Mouse (Mus musculus) CH12.LX (cell line): ENCODE data around the gene Hist1h4f. TPM values are rescaled to one million over a fixed set of nuclear protein-coding genes. Genes with fewer than 3 reads are reported as not detected.

Source experiments
- DNase-seq: peaks from one replicate; pipeline ENCODE4 v3.0.0-alpha.2; 2013; ENCODE audit errors: extremely low read depth
- H3K27ac ChIP-seq: 2 replicates; pipeline ENCODE4 v1.5.1; 2012; ENCODE audit warnings: low read depth, mild to moderate bottlenecking, control low read depth, moderate library complexity; ENCODE audit not compliant: insufficient read depth
- H3K27me3 ChIP-seq: replicated peaks from 2 replicates; pipeline ENCODE3; 2012; ENCODE audit warnings: inconsistent platforms
- H3K36me3 ChIP-seq, 2 experiments: replicated peaks in 1 of 2; 2 replicates each; pipeline versions ENCODE3 to v1.6.1; 2012; ENCODE audit warnings: inconsistent platforms in 1 of 2, low read length in 1 of 2, mild to moderate bottlenecking in 1 of 2, mixed read lengths in 1 of 2, moderate library complexity in 1 of 2; ENCODE audit not compliant: control insufficient read depth in 1 of 2, insufficient read depth in 1 of 2
- H3K4me1 ChIP-seq, 2 experiments: 2 replicates each; pipeline ENCODE4 v1.6.1; 2012; ENCODE audit warnings: inconsistent platforms in 1 of 2, moderate library complexity in 1 of 2; ENCODE audit not compliant: insufficient read depth in 2 of 2, control insufficient read depth in 1 of 2
- H3K4me2 ChIP-seq: 2 replicates; pipeline ENCODE4 v1.6.1; 2012; ENCODE audit warnings: low read depth, mild to moderate bottlenecking, control low read depth; ENCODE audit not compliant: poor library complexity, insufficient read depth, severe bottlenecking
- H3K4me3 ChIP-seq, 3 experiments: fragments of 150-350 bp in 1 of 3; sonication (generic) in 1 of 3; replicated peaks in 1 of 3; 2 replicates each; pipeline versions ENCODE3 to v1.5.1; 2011 to 2012; ENCODE audit warnings: low read depth in 2 of 3, low read length in 2 of 3, mild to moderate bottlenecking in 2 of 3, moderate library complexity in 2 of 3, control low read depth in 1 of 3, improper control_type of control experiment in 1 of 3, inconsistent platforms in 1 of 3, mixed read lengths in 1 of 3; ENCODE audit not compliant: poor library complexity in 1 of 3
- H3K79me2 ChIP-seq: replicated peaks from 2 replicates; pipeline ENCODE4 v1.6.1; 2012; ENCODE audit warnings: mild to moderate bottlenecking, moderate library complexity; ENCODE audit not compliant: control insufficient read depth, poor library complexity, insufficient read depth, severe bottlenecking; ENCODE audit errors: extremely low read depth
- H3K9ac ChIP-seq: 2 replicates; pipeline ENCODE4 v1.6.1; 2012; ENCODE audit warnings: low read depth, mild to moderate bottlenecking, control low read depth, moderate library complexity; ENCODE audit not compliant: insufficient read depth
- H3K9me3 ChIP-seq: replicated peaks from 2 replicates; pipeline ENCODE3; 2012; ENCODE audit warnings: low read length, inconsistent platforms, mixed read lengths
- CHD1 ChIP-seq: IDR thresholded peaks from 2 replicates; pipeline ENCODE4 v1.6.1; 2012; ENCODE audit warnings: low read depth, low read length, improper control_type of control experiment, inconsistent platforms
- E2F4 ChIP-seq: IDR thresholded peaks from 2 replicates; pipeline ENCODE4 v1.6.1; 2011; ENCODE audit warnings: low read depth, low read length, improper control_type of control experiment; ENCODE audit not compliant: insufficient replicate concordance
- ELF1 ChIP-seq: IDR thresholded peaks from 2 replicates; pipeline ENCODE4 v1.6.1; 2014; ENCODE audit warnings: low read depth, mild to moderate bottlenecking, inconsistent platforms, low read length, improper control_type of control experiment
- EP300 ChIP-seq: IDR thresholded peaks from 2 replicates; pipeline ENCODE4 v1.6.1; 2011; ENCODE audit warnings: low read length, improper control_type of control experiment
- HCFC1 ChIP-seq: IDR thresholded peaks from 2 replicates; pipeline ENCODE4 v1.6.1; 2012; ENCODE audit warnings: low read depth, mild to moderate bottlenecking, inconsistent platforms, low read length, improper control_type of control experiment
- JUND ChIP-seq: conservative IDR thresholded peaks from 2 replicates; pipeline ENCODE4 v1.6.1; 2011; ENCODE audit warnings: low read depth, low read length, improper control_type of control experiment
- KAT2A ChIP-seq: IDR thresholded peaks from 2 replicates; pipeline ENCODE4 v1.6.1; 2012; ENCODE audit warnings: low read length, improper control_type of control experiment, inconsistent platforms; ENCODE audit not compliant: insufficient replicate concordance
- MAFK ChIP-seq: IDR thresholded peaks from 2 replicates; pipeline ENCODE4 v1.6.1; 2011; ENCODE audit warnings: low read length, improper control_type of control experiment; ENCODE audit not compliant: insufficient replicate concordance
- MAX ChIP-seq: IDR thresholded peaks from 2 replicates; pipeline ENCODE4 v1.6.1; 2011; ENCODE audit warnings: low read length, improper control_type of control experiment
- MXI1 ChIP-seq: IDR thresholded peaks from 2 replicates; pipeline ENCODE4 v1.6.1; 2011; ENCODE audit warnings: mild to moderate bottlenecking, low read depth, low read length, improper control_type of control experiment
- MYC ChIP-seq: IDR thresholded peaks from 2 replicates; pipeline ENCODE4 v1.6.1; 2011; ENCODE audit warnings: low read depth, mild to moderate bottlenecking, improper control_type of control experiment, low read length
- NRF1 ChIP-seq: IDR thresholded peaks from 2 replicates; pipeline ENCODE4 v1.6.1; 2014; ENCODE audit warnings: low read depth, mild to moderate bottlenecking, inconsistent platforms, low read length, improper control_type of control experiment, moderate library complexity
- POLR2A ChIP-seq: IDR thresholded peaks from 2 replicates; pipeline ENCODE4 v1.6.1; 2011; ENCODE audit warnings: low read depth, mild to moderate bottlenecking, improper control_type of control experiment, low read length
- POLR2AphosphoS2 ChIP-seq: IDR thresholded peaks from 2 replicates; pipeline ENCODE4 v1.6.1; 2011; ENCODE audit warnings: low read depth, low read length, improper control_type of control experiment
- RAD21 ChIP-seq: IDR thresholded peaks from 2 replicates; pipeline ENCODE4 v1.6.1; 2011; ENCODE audit warnings: low read depth, mild to moderate bottlenecking, low read length, improper control_type of control experiment, moderate library complexity
- RCOR1 ChIP-seq: conservative IDR thresholded peaks from 2 replicates; pipeline ENCODE4 v1.6.1; 2012; ENCODE audit warnings: low read depth, mild to moderate bottlenecking, inconsistent platforms, low read length, improper control_type of control experiment
- SIN3A ChIP-seq: IDR thresholded peaks from 2 replicates; pipeline ENCODE4 v1.6.1; 2012; ENCODE audit warnings: low read length, improper control_type of control experiment, inconsistent platforms
- TBP ChIP-seq: conservative IDR thresholded peaks from 2 replicates; pipeline ENCODE4 v1.6.1; 2011; ENCODE audit warnings: low read depth, low read length, improper control_type of control experiment
- TCF12 ChIP-seq: IDR thresholded peaks from 2 replicates; pipeline ENCODE4 v1.6.1; 2014; ENCODE audit warnings: low read depth, mild to moderate bottlenecking, inconsistent platforms, low read length, improper control_type of control experiment
- USF1 ChIP-seq: IDR thresholded peaks from 2 replicates; pipeline ENCODE4 v1.6.1; 2014; ENCODE audit warnings: low read depth, mild to moderate bottlenecking, inconsistent platforms, low read length, improper control_type of control experiment
- ZKSCAN1 ChIP-seq: IDR thresholded peaks from 2 replicates; pipeline ENCODE4 v1.6.1; 2012; ENCODE audit warnings: low read depth, inconsistent platforms, low read length, improper control_type of control experiment, borderline replicate concordance
- ZNF384 ChIP-seq: IDR thresholded peaks from 2 replicates; pipeline ENCODE4 v1.6.1; 2012; ENCODE audit warnings: low read depth, low read length, improper control_type of control experiment, inconsistent platforms
- dilution Hi-C: fragments of 300-500 bp; cut with MboI; formaldehyde crosslinking; loops from 2 replicates; pipeline ENCODE4 v1.14.3; 2020; ENCODE audit warnings: low sequenced_read_pairs; ENCODE audit not compliant: extremely low pct_unique_long_range_greater_than_20kb, extremely low pct_ligation_motif_present
- in situ Hi-C: fragments of 300-500 bp; cut with MboI; formaldehyde crosslinking; loops from 3 replicates; pipeline ENCODE4 v1.14.3; 2019; ENCODE audit warnings: low sequenced_read_pairs, low pct_ligation_motif_present, low pct_unique_long_range_greater_than_20kb, mixed read lengths
- polyA plus RNA-seq: library from polyadenylated mRNA; unstranded; fragments of >175 nt; gene quantifications from 2 replicates; pipeline ENCODE4 v1.2.1, GENCODE M21; 2012; ENCODE audit warnings: low read depth; ENCODE audit not compliant: insufficient read length
- total RNA-seq, 2 experiments: library from RNA; depleted of rRNA; stranded (reverse); fragments of 300-350 nt in 1 of 2; fragments of >200 nt in 1 of 2; gene quantifications; 2 replicates each; pipeline ENCODE4 v1.2.3; 2012 to 2014

Gene Hist1h4f
- total and polyA plus RNA-seq, 3 experiments, result 9.0 to 4,902 (median 27.1) TPM

- peak; percentile 97 for TF ChIP-seq RCOR1
- peak; percentile 97 for TF ChIP-seq POLR2A
- no peak for TF ChIP-seq RAD21
- no peak for TF ChIP-seq USF1
- peak; percentile 99 for TF ChIP-seq TBP
- peak; percentile 81 for TF ChIP-seq ZNF384
- peak; percentile 100 for TF ChIP-seq POLR2AphosphoS2
- TF ChIP-seq CHD1, result peak; percentile 96
- TF ChIP-seq ZKSCAN1, result no peak
- 0 out of 2 replicates have a peak, but pooled peaks have one; percentile 58 for TF ChIP-seq MAFK
- peak; percentile 94 for TF ChIP-seq MXI1
- peak; percentile 87 for TF ChIP-seq NRF1
Observed at GRCm38 (mm10) chr13:23530901-23531875, 20.3 kb downstream of the Hist1h4f start, which contains the start of gene Hist1h4h (continued).

GRCm38 (mm10) chr13:23530181-23530900, 21.1 kb downstream of the Hist1h4f start:
- in situ Hi-C loops, result no loop called here
- Histone ChIP-seq H3K9ac (peak overlapping the region; percentile 89), H3K4me2 (peak overlapping the region; percentile 80), H3K36me3 (no peaks in the 10 kb centered on the region), H3K9me3 (no peaks in the 10 kb centered on the region), H3K4me1 (peaks cover 7 to 32% of the 10 kb centered on the region in 2 experiments), H3K79me2 (no peaks in the 10 kb centered on the region), H3K27me3 (no peaks in the 10 kb centered on the region), H3K4me3 (peak overlapping the region; percentile 58 to 67 (median 67)), H3K27ac (peak overlapping the region; percentile 74)
- TF ChIP-seq KAT2A (peak; percentile 74; the same call in 1 of the 2 replicates), ELF1 (peak; percentile 98), RCOR1 (no peak), TCF12 (no peak), MAFK (peak; percentile 95), HCFC1 (peak; percentile 42; the same call in 1 of the 2 replicates), NRF1 (peak; percentile 62; the same call in 1 of the 2 replicates), E2F4 (peak; percentile 92), MYC (peak; percentile 73; the same call in 1 of the 2 replicates), EP300 (peak; percentile 37; the same call in 1 of the 2 replicates), SIN3A (0 out of 2 replicates have a peak, but pooled peaks have one; percentile 53), JUND (no peak), ZNF384 (peak; percentile 82), POLR2AphosphoS2 (no peak), MAX (no peak), TBP (peak; percentile 100)
- peak; percentile 70 for DNase-seq
- dilution Hi-C loops, result no loop called here
